Mouse (Mus musculus): ENCODE measurements around the gene Man2a1. TPM values are rescaled to one million over a fixed set of nuclear protein-coding genes. Genes with fewer than 3 reads are reported as not detected.

The Man2a1 gene
- total RNA-seq, 2 experiments from 2014 or later = 6.0 to 7.4 TPM

GRCm38 (mm10) chr17:64802168-64802955, 201.8 kb downstream of the Man2a1 start:
- DNase-seq (ENCODE audit: low spot score) = no peak

GRCm38 (mm10) chr17:64802956-64803275, 202.4 kb downstream of the Man2a1 start:
- DNase-seq (ENCODE audit: low spot score) = no peak

Other genes with a start within 250 kb of the Man2a1 start
- not detected for gene 4930583I09Rik, start 235.3 kb downstream of the Man2a1 start, total RNA-seq (2021)